Mouse (Mus musculus) forebrain, embryonic 14.5 days (tissue): ENCODE data around the gene Rfx2. TPM values are rescaled to one million over a fixed set of nuclear protein-coding genes. Genes with fewer than 3 reads are reported as not detected.

Experiments
- ATAC-seq: fragments of 200-750 bp; cut with Nextera tagmentation; 2 replicates; pipeline ENCODE4 v1.8.0; 2017; ENCODE audit warnings: mild to moderate bottlenecking, moderate library complexity
- DNase-seq: peaks from one replicate; pipeline ENCODE4 v3.0.0-alpha.2; 2015; ENCODE audit warnings: low spot score
- H3K27ac ChIP-seq: fragments of 300-500 bp; sonication (generic); 2 replicates; pipeline ENCODE4 v1.5.1; 2014; ENCODE audit warnings: low read depth, mild to moderate bottlenecking, control low read depth, low read length, moderate library complexity
- H3K27me3 ChIP-seq: fragments of 300-500 bp; sonication (generic); replicated peaks from 2 replicates; pipeline ENCODE4 v1.6.1; 2014; ENCODE audit warnings: low read length, control low read depth, mixed read lengths; ENCODE audit not compliant: control insufficient read depth, insufficient read depth
- H3K36me3 ChIP-seq: fragments of 300-500 bp; sonication (generic); 2 replicates; pipeline ENCODE4 v1.6.1; 2014; ENCODE audit warnings: low read length, control low read depth; ENCODE audit not compliant: control insufficient read depth, insufficient read depth
- H3K4me1 ChIP-seq: fragments of 300-500 bp; sonication (generic); 2 replicates; pipeline ENCODE4 v1.6.1; 2014; ENCODE audit warnings: antibody characterized with exemption, low read length, control low read depth; ENCODE audit not compliant: control insufficient read depth, insufficient read depth
- H3K4me2 ChIP-seq: fragments of 300-500 bp; sonication (generic); 2 replicates; pipeline ENCODE4 v1.6.1; 2014; ENCODE audit warnings: mild to moderate bottlenecking, control low read depth, low read length
- H3K4me3 ChIP-seq: fragments of 300-500 bp; sonication (generic); 2 replicates; pipeline ENCODE4 v1.5.1; 2014; ENCODE audit warnings: low read depth, low read length, control low read depth
- H3K9ac ChIP-seq: fragments of 300-500 bp; sonication (generic); 2 replicates; pipeline ENCODE4 v1.6.1; 2014; ENCODE audit warnings: mild to moderate bottlenecking, low read length, control low read depth, moderate library complexity
- H3K9me3 ChIP-seq: fragments of 300-500 bp; sonication (generic); replicated peaks from 2 replicates; pipeline ENCODE4 v1.6.1; 2016; ENCODE audit warnings: low read length, control low read depth, mixed read lengths; ENCODE audit not compliant: control insufficient read depth
- WGBS: fragments of 180-500 bp; shearing (Covaris S2); extraction: QIAGEN DNeasy Blood & Tissue Kit; methylation state at CpG from one replicate; pipeline ENCODE4 v1.1.7; 2014; 5-methylcytosine and 5-hydroxymethylcytosine counted together
- polyA plus RNA-seq: library from polyadenylated mRNA; unstranded; fragments of >200 nt; fragmentation: Nextera tagmentation; extraction: Ambion mirVana; gene quantifications from 2 replicates; pipeline ENCODE4 v1.2.1, GENCODE M21; 2014

The Rfx2 gene
- polyA plus RNA-seq, 1 experiment from 2014 or later: 2.2 TPM

DNA sequence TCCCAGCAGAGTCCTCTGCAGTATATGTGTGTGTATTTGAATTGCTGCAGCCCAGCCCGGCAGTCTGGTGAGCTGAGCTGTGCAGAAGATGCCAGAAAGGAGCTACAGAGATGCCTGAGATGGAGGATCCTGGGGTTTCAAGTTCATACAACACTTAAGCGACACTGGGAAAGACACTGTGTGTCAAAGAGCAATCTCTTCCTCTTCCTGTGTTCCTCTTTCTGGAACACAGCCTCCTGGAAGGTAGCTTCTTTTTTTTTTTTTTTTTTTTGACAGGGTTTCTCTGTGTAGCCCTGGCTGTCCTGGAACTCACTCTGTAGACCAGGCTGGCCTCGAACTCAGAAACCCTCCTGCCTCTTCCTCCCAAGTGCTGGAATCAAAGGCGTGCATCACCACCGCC is 18.0 kb upstream of the Rfx2 start:
- no peaks in the 10 kb centered on the region for H3K27me3 ChIP-seq
- WGBS: 85% methylated on average over 5 of the region's 5 CpGs
- H3K36me3 ChIP-seq: no peaks in the 10 kb centered on the region
- no peak overlapping the region for H3K4me2 ChIP-seq
- DNase-seq: no peak
- ATAC-seq: no peak
- no peak overlapping the region for H3K4me3 ChIP-seq
- no peaks in the 10 kb centered on the region for H3K4me1 ChIP-seq
- H3K9me3 ChIP-seq: no peaks in the 10 kb centered on the region
- no peak overlapping the region for H3K27ac ChIP-seq
- H3K9ac ChIP-seq: no peak overlapping the region

DNA sequence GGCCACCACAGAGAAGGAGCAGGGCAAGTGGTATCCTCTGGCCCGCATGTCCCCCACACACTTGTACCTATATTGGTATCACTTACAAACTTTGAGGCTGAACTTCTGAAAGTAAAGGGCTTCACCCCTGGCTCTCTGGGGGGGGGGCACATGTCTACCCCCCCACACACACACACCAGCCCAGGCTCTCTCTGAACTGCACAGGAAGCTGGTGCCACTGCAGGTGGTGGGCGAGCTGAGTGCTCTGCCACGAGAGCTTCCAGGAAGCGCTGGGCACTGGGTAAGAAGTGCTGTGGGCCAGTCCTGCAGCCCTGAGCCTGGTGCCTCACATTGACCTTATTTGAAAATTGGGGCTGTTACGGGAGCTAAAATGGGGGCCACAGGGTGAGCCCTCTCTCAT is 12.9 kb upstream of the Rfx2 start:
- 83% methylated on average over 5 of the region's 5 CpGs for WGBS

DNA sequence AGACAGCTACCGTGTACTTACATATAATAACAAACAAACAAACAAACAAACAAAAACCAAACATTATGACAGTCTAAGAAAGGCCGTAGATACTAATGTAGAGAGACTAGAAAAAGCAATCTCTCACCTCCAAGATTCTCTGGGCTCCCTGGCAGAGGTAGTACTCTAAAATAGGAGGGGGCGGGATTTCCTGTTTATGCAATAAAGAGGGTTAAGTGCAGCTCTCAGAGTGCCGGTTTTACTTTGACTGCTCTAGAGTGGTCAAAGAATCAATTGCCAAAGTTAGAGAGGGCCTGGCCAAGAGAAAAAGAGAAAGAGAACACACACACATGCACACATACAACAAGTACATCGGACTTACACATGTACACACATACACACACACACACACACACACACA is 11.4 kb upstream of the Rfx2 start:
- H3K36me3 ChIP-seq: no peaks in the 10 kb centered on the region

More for the DNA sequence above, 12.9 kb upstream of the Rfx2 start:
- H3K9ac ChIP-seq: no peak overlapping the region
- no peaks in the 10 kb centered on the region for H3K9me3 ChIP-seq
- no peaks in the 10 kb centered on the region for H3K4me1 ChIP-seq
- DNase-seq (no peak), ATAC-seq (no peak)
- H3K4me2 ChIP-seq: no peak overlapping the region
- no peaks in the 10 kb centered on the region for H3K36me3 ChIP-seq
- no peak overlapping the region for H3K4me3 ChIP-seq
- no peak overlapping the region for H3K27ac ChIP-seq
- no peaks in the 10 kb centered on the region for H3K27me3 ChIP-seq

DNA sequence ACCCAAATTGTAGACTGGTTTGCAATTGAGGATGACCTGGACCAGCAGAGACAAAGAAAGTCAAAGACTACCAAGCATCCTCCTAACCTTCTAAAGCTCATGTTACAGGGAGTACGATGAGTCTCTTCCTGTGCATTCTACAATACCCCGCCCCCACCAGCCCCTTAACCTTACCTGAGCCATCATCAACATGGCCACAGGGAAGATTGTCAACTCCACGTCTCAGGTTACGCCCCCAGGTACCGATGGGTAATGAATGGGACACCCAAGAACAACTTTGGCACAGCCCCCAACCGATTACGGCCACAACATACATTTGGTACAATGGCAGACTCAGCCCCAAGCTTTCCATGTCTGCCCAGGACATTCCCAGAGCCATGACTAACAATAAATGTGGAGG is 9.7 kb upstream of the Rfx2 start:
- 82% methylated on average over 7 of the region's 7 CpGs for WGBS
- no peak overlapping the region for H3K4me2 ChIP-seq
- H3K4me3 ChIP-seq: no peak overlapping the region
- ATAC-seq (no peak), DNase-seq (no peak)
- H3K9ac ChIP-seq: no peak overlapping the region
- no peaks in the 10 kb centered on the region for H3K4me1 ChIP-seq
- H3K27ac ChIP-seq: no peak overlapping the region
- no peaks in the 10 kb centered on the region for H3K27me3 ChIP-seq
- no peaks in the 10 kb centered on the region for H3K36me3 ChIP-seq
- no peaks in the 10 kb centered on the region for H3K9me3 ChIP-seq

More for the DNA sequence above, 11.4 kb upstream of the Rfx2 start:
- Histone ChIP-seq H3K4me1 (no peaks in the 10 kb centered on the region), H3K4me2 (no peak overlapping the region), H3K9me3 (no peaks in the 10 kb centered on the region), H3K9ac (no peak overlapping the region), H3K27ac (no peak overlapping the region), H3K27me3 (no peaks in the 10 kb centered on the region), H3K4me3 (no peak overlapping the region)
- 93% methylated on average over 5 of the region's 5 CpGs for WGBS
- ATAC-seq (no peak), DNase-seq (no peak)

DNA sequence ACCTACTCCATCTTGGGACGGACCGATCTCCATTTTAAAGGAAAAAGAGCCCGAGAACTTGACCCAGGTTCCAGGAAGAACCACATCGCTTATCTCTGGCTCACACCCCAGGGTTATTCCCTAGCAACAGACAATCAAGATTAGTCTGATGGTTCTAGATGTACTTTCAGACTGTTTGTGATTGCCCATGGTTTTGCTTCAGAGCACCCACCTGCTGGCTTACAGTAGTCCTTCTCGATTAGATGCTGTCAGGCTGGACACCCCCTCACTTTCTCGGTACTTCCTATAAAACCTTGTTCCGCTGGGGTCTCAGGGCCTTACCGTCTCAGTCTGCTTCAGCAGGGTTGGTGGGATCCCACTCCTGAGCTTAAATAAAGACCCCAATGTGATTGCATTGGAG is 5.5 kb upstream of the Rfx2 start:
- H3K4me2 ChIP-seq: no peak overlapping the region
- 94% methylated on average over 8 of the region's 8 CpGs for whole genome bisulfite sequencing
- DNase-seq: no peak

DNA sequence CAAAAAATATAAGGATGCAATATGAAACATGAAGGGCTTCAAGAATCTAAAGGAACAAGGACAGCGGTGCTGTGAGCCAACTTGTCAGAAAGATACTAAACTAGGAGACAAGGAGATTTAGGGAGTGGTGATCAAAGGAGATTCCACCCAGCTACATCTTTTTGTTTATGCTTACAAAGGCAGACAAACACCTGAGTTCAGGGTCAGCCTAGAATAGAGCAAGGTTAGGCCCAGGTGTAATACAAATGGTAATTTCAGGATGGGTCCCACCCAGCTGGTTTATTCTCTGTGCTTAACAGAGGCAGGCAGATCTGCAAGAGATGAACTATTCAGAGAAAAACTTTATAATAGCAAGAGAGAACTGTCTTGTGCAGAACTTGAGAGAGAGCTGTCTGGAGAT is 2.6 kb upstream of the Rfx2 start:
- ATAC-seq (no peak), DNase-seq (no peak)
- no peak overlapping the region for H3K4me2 ChIP-seq
- no peak overlapping the region for H3K27ac ChIP-seq
- H3K9me3 ChIP-seq: no peaks in the 10 kb centered on the region
- no peaks in the 10 kb centered on the region for H3K36me3 ChIP-seq
- no peak overlapping the region for H3K9ac ChIP-seq
- no peak overlapping the region for H3K4me3 ChIP-seq
- peaks cover 11% of the 10 kb centered on the region for H3K4me1 ChIP-seq
- no peaks in the 10 kb centered on the region for H3K27me3 ChIP-seq
- WGBS: 89% methylated on average over 1 of the region's 1 CpGs

More for the DNA sequence above, 5.5 kb upstream of the Rfx2 start:
- Histone ChIP-seq H3K9me3 (no peaks in the 10 kb centered on the region), H3K4me3 (no peak overlapping the region), H3K27me3 (no peaks in the 10 kb centered on the region), H3K4me1 (no peaks in the 10 kb centered on the region), H3K9ac (no peak overlapping the region), H3K27ac (no peak overlapping the region), H3K36me3 (no peaks in the 10 kb centered on the region)
- no peak for ATAC-seq

DNA sequence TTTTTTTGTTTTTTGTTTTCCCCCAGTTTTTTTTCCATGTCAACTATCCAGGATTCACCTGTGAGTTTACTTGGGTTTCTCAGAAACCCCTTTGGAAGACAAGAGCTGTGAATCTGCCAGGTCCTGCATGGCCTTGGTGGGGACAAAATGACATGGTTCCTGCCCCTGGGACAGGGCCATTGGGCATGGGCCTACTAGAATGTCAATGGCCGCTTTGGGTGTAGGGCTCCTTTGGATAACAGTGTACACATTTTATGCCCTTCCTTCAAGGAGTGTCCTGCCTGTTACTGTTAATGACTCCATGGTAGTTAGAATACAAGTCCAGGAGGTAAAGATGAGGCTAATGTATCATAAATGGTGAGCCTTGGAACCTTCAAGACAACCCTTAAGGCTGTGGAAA is 2.1 kb upstream of the Rfx2 start:
- no peak overlapping the region for H3K9ac ChIP-seq
- H3K27me3 ChIP-seq: no peaks in the 10 kb centered on the region
- no peak overlapping the region for H3K4me2 ChIP-seq
- H3K9me3 ChIP-seq: no peaks in the 10 kb centered on the region
- ATAC-seq (no peak), DNase-seq (no peak)
- 94% methylated on average over 1 of the region's 1 CpGs for whole genome bisulfite sequencing
- no peak overlapping the region for H3K27ac ChIP-seq
- H3K36me3 ChIP-seq: no peaks in the 10 kb centered on the region
- no peak overlapping the region for H3K4me3 ChIP-seq
- peaks cover 11% of the 10 kb centered on the region for H3K4me1 ChIP-seq

DNA sequence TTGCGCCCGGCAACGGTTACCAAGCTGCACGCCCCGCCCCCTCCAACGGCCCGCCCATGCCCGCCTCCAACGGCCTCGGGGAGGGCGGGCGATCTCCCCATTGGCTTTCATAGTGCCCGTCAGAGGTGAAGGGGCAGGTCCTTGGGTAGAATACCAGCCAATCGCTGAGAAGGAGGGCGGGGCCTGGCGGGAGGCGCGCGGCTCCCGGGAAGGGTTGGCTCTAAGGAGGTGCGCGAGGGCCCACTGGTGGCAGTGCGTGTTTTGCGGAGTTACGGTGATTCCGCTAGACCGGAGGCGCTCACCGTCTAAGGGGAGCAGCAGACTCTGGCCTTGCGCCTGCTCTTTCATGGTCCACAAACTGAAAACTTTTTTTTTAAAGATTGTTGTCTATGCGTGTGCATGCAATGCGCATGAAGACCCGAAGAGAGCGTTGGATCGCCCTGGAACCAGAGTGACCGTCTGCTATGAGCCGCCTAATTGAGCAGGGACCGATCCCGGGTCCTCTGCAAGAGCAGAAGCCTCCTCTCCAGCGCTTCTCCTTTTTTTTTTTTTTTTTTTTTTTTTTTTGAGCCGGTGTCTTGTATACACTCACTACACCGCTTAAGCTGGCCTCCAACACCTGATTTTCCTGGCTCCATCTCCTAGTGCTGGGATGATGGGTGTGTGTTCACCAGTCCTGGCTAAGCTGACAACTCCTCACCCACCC is 451 bp upstream of the Rfx2 start:
- Histone ChIP-seq H3K27ac (no peak overlapping the region), H3K36me3 (no peaks in the 10 kb centered on the region), H3K4me1 (peaks cover 11% of the 10 kb centered on the region), H3K9ac (peak overlapping the region; percentile 29; the same call in 1 of the 2 replicates), H3K4me2 (peak overlapping the region; percentile 82), H3K9me3 (no peaks in the 10 kb centered on the region), H3K27me3 (no peaks in the 10 kb centered on the region), H3K4me3 (peak overlapping the region; percentile 60)
- WGBS: under 1% methylated on average over 37 of the region's 42 CpGs
- ATAC-seq: peak; percentile 97
- peak; percentile 99 for DNase-seq

DNA sequence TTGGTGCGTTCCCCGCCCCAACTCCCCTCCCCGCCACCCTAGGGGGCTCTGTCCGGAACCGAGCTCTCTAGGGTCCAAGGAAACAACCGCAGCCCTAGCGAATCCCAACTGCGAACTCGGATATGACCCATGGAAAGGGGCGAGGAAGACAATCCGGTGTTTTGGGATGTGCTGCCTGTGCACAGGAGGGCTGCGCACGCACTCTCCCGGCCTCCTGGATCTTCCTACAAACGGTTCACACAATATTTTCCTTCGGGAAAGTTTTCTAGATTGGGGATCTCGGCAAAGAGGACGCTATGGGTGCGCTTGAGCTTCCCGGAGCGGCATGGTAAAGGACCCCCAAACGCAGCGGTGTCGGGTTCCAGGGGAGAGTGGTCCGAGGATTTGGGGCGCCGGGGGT is 1.0 kb downstream of the Rfx2 start:
- DNase-seq (peak; percentile 25), ATAC-seq (no peak)
- Histone ChIP-seq H3K9me3 (no peaks in the 10 kb centered on the region), H3K27ac (no peak overlapping the region), H3K4me3 (peak overlapping the region; percentile 60), H3K4me1 (peaks cover 11% of the 10 kb centered on the region), H3K36me3 (no peaks in the 10 kb centered on the region), H3K27me3 (no peaks in the 10 kb centered on the region), H3K4me2 (peak overlapping the region; percentile 82), H3K9ac (peak overlapping the region; percentile 59)
- WGBS: 1% methylated on average over 27 of the region's 27 CpGs
